Mouse (Mus musculus) splenic B cell, adult 2 months (primary cell): ENCODE results near the gene Tsr1.
A peak's percentile ranks its signal among the peaks of the same experiment; 100 is the strongest.

Experiments
- DNase-seq: peaks from one replicate; pipeline ENCODE4 v3.0.0-alpha.2; 2011; ENCODE audit warnings: low read depth, low spot score
- H3K27me3 ChIP-seq: 2 replicates; pipeline ENCODE4 v1.6.1; 2012; ENCODE audit warnings: mild to moderate bottlenecking, low read length, moderate library complexity, mixed read lengths; ENCODE audit not compliant: control insufficient read depth, poor library complexity, insufficient read depth, severe bottlenecking
- H3K36me3 ChIP-seq: 2 replicates; pipeline ENCODE4 v1.6.1; 2012; ENCODE audit warnings: mild to moderate bottlenecking, low read length, moderate library complexity, mixed read lengths; ENCODE audit not compliant: control insufficient read depth, poor library complexity, insufficient read depth, severe bottlenecking

Tsr1 gene

DNA sequence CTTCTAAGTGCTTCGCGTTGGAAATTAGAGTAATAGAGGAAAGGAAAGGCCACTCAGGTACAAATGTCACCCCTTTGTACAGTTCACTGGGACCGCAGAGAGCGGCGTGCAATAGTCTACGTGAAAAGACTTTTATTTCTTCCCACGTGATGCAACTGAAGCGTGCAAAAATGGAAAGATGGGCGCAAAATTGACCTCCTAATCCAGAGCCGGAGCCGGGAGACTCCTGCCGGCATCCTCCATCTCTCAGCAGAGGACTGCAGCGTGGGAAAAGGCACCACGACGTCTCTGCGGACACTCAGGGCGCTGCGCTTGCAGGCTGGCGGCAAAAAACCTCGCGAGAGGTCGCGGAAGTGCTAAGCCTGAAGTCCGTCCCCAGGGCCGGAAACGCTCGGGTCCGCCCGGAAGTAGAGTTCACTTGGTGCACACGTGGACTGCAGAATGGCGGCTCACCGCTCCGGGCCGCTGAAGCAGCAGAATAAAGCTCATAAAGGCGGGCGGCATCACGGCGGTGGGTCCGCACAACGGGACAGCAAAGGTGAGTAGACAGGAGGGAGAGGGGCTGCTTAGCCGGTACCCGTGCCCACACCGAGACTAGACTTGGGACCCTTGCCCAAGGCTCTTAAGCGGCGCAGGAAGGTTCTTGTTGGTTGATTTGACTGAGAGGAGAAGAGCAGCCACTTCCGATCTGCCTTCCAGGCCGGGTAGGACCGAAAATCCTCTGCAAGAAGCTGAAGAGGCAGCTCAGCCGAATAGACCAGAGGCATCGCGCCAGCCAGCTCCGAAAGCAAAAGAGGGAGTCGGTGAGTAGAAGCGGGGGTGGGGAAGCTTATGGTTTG is at the start of gene Tsr1:
Gene Tsr1 (plus strand): TSS at position 394 of the 839 bp plus-strand sequence.
- Histone ChIP-seq H3K27me3 (no peaks in the 10 kb centered on the region), H3K36me3 (peaks cover 16% of the 10 kb centered on the region)
- DNase-seq = peak; percentile 93

- Histone ChIP-seq H3K27me3 (no peaks in the 10 kb centered on the region), H3K36me3 (0 out of 2 replicates have a peak, but pooled peaks cover 3% of the 10 kb centered on the region)
- DNase-seq = no peak
Measured at GRCm38 (mm10) chr11:74850998-74851661, 46.7 kb upstream of the Tsr1 start.

DNA sequence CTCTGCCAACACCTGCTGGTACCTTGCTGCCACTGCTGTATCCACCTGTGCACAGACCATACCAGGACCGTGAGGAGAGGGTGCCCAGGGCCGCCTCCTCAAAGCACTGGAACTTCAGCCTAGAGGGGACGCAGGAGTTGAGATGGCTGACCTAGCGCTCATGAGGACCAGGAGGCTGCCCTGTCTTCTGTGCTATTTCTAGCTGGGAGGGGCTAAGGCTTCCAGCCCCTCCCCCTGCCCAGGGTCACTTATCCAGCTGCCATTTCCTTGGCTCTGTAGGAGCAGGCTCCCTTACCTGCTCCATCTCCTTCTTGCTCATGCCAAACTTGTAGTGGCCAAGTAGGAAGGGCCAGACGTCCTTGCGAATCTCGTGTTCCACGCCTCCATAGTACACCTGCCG is 40.1 kb upstream of the Tsr1 start:
- no peaks in the 10 kb centered on the region for H3K27me3 ChIP-seq
- DNase-seq = no peak
- H3K36me3 ChIP-seq = 0 out of 2 replicates have a peak, but pooled peaks cover 2% of the 10 kb centered on the region

DNA sequence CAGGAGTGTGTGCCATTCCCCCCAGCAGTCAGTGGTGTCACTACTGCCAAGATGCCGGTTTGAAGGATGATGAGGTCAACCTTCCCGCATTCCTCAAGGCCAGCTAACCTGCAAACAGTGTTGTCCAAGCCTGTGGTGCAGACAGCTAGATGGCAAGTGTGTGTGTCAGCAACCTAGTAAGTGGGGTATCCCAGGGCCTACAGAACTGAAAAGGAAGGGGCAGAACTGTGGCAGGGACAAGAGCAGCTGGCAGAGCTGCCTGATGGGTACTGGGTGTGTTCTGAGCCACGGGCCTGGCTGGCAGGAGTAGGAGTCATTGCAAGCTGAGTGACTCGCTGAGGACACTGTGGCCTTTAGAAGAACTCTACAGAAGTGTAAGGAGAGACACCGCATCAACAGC is 35.7 kb upstream of the Tsr1 start:
- no peaks in the 10 kb centered on the region for H3K36me3 ChIP-seq
- no peak for DNase-seq
- no peaks in the 10 kb centered on the region for H3K27me3 ChIP-seq

GRCm38 (mm10) chr11:74863471-74863870 is 34.4 kb upstream of the Tsr1 start:
- Histone ChIP-seq H3K27me3 (no peaks in the 10 kb centered on the region), H3K36me3 (no peaks in the 10 kb centered on the region)
- no peak for DNase-seq

- no peaks in the 10 kb centered on the region for H3K27me3 ChIP-seq
- H3K36me3 ChIP-seq = no peaks in the 10 kb centered on the region
- no peak for DNase-seq
Measured at GRCm38 (mm10) chr11:74864421-74864820, 33.5 kb upstream of the Tsr1 start.

DNA sequence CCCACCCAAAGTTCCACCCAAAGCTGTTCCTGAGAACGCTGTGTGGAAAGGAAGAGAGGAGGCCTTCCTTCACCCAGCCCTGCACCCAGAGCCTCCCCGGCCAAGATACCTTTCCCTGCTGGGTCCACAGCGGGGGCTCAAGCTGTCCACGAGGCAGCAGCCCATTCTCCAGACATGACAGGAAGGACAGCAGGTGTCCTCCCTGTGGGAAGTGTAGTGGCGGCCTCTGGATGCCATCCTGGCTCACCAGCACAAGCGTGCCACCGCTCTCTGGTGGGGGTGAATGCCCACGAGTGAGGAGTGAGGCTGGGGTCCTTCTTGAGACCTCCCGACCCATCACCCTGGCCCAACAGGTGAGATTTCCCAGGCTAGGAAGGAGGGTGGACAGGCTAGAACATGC is 32.6 kb upstream of the Tsr1 start:
- no peaks in the 10 kb centered on the region for H3K36me3 ChIP-seq
- no peaks in the 10 kb centered on the region for H3K27me3 ChIP-seq
- no peak for DNase-seq

GRCm38 (mm10) chr11:74866640-74867039 is 31.2 kb upstream of the Tsr1 start:
- no peaks in the 10 kb centered on the region for H3K27me3 ChIP-seq
- no peak for DNase-seq
- H3K36me3 ChIP-seq = no peaks in the 10 kb centered on the region

DNA sequence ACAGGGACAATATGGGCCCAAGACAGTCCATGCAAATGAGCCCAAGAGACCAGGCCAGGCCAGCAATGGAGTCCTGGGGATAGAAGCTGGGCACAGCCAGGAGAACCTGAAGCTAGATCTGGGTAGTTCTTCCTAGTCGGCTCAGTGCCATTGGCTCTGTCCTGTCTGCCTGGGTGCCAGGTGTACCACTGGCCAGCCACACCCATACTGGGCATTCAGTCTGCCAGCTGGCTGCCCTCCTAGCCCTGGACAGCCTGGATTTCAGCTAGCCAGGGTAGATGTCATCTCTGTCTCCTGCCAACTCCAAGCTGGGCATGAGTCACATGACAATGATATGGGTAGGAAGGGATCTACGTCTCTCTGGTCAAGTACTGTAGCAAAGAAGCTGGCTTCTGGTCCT is 30.7 kb upstream of the Tsr1 start:
- H3K36me3 ChIP-seq = no peaks in the 10 kb centered on the region
- no peaks in the 10 kb centered on the region for H3K27me3 ChIP-seq
- DNase-seq = no peak

GRCm38 (mm10) chr11:74868046-74868760 is 29.7 kb upstream of the Tsr1 start:
- Histone ChIP-seq H3K36me3 (no peaks in the 10 kb centered on the region), H3K27me3 (no peaks in the 10 kb centered on the region)
- DNase-seq = no peak

DNA sequence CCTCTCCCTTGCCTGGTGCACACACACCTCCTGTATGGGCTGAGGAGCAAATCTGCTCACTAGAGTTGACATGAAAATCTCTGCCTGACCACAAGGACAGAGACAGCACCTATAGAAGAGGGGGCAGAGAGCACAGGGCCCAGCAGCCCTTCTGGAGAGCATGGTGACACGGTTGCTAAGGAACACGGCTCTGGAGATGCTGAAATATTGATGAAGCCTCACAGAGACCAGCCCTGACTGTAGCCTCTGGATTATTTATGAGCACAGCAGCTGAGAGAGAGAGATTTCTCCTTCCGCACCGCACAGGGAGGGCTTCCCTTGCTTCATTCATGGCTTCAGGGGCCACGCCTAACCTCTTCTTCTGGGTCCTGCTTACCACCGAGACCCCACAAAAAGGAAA is 28.3 kb upstream of the Tsr1 start:
- H3K27me3 ChIP-seq = no peaks in the 10 kb centered on the region
- H3K36me3 ChIP-seq = no peaks in the 10 kb centered on the region
- no peak for DNase-seq

DNA sequence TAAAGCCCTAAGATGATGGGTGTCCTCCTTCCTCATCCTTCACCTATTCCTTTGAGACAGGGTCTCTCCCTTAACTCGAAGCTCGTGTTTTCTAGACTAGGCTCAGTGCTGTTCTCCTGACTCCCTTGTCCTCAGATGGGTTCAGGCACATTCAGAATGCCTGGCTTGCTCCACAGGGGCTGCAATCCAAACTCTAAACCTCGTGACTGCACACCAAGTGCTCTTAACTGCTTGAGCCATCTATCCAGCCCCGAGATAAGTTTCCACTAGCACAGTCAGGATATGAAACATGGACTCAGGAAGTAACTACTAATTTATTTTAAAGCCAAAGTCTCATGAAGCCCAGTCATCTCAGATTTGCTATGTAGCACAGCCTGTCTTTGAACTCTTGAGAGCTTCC is 27.3 kb upstream of the Tsr1 start:
- DNase-seq = no peak
- H3K36me3 ChIP-seq = no peaks in the 10 kb centered on the region

DNA sequence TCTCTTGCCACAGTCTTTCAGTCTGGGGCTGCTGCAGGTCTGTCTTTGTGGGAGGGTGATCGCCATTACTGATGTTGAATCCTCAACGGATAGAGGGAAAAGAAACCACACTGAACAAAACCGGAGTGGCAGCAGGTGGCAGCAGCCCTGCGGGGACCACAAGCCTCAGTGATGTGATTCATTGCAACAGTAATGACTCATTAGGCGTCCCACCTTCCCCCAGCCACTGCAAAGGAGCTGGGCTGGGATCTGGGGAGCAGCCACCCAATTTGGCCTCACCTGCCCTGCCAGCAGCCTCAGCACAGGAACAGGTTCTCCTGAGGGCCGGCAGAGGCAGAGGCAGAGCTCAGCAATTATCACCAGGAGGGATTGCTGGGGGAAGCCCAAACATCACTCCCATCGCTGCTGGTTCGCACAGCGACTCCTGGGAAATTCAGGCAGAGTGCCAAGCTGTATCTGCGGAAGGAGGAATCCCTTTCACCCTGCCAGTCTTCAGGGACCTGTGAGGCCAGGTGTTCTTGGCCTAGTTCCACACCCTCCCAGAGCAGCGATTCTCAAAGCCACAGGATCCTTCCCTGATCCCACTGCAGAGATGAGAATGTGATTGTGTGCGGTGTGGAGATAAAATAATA is 26.8 kb upstream of the Tsr1 start:
- H3K27me3 ChIP-seq = no peaks in the 10 kb centered on the region
- DNase-seq = no peak
- H3K36me3 ChIP-seq = no peaks in the 10 kb centered on the region

More for the DNA sequence above, 27.3 kb upstream of the Tsr1 start:
- H3K27me3 ChIP-seq = no peaks in the 10 kb centered on the region

DNA sequence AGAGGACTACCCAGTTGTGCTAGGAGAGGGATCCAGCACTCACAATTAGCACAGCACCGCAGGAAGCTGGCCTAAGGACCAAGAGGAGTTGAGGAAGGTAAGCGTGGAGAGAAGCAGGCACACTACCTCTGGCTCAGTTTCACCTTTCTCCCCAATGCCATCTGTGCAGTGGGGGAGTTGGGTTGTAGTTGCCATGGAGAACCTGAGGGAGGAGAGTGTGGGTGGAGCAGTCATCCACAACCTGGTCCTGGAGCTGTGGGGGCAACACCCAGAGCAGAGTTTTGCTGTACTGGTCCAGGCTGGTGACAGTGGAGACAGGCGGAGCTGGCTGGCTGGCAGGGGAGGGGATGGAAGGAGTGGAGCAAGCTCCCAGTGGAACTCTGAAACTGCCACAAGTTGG is 23.2 kb upstream of the Tsr1 start:
- DNase-seq = no peak
- Histone ChIP-seq H3K27me3 (no peaks in the 10 kb centered on the region), H3K36me3 (no peaks in the 10 kb centered on the region)
